Mouse (Mus musculus) spleen, adult 2 months (tissue): ENCODE data around the gene Capg.
A peak's percentile ranks its signal among the peaks of the same experiment; 100 is the strongest.

ENCODE experiments used
- CTCF ChIP-seq: fragments of 200-500 bp; IDR thresholded peaks from 2 replicates; pipeline ENCODE4 v1.5.1; 2011; ENCODE audit warnings: mild to moderate bottlenecking, inconsistent platforms; ENCODE audit not compliant: insufficient read depth, insufficient read length, insufficient replicate concordance; ENCODE audit errors: extremely low read depth
- POLR2A ChIP-seq: fragments of 200-500 bp; IDR thresholded peaks from 2 replicates; pipeline ENCODE4 v1.6.1; 2011; ENCODE audit warnings: low read depth, low read length, inconsistent platforms

- TF ChIP-seq CTCF (peak; percentile 81; the same call in 1 of the 2 replicates), POLR2A (no peak)
Measured at GRCm38 (mm10) chr6:72601732-72602131, 57.5 kb downstream of the Capg start.
